Mouse (Mus musculus) small intestine, adult 2 months (tissue): ENCODE data around the gene Tle3.

Experiments used
- CTCF ChIP-seq: fragments of 200-500 bp; IDR thresholded peaks from 2 replicates; pipeline ENCODE4 v1.5.1; 2012; ENCODE audit warnings: low read depth, mild to moderate bottlenecking, control low read depth, inconsistent platforms, low read length, moderate library complexity, mixed read lengths; ENCODE audit not compliant: insufficient replicate concordance, insufficient read length; ENCODE audit errors: extremely low read depth
- POLR2A ChIP-seq: fragments of 200-500 bp; IDR thresholded peaks from 2 replicates; pipeline ENCODE4 v1.6.1; 2012; ENCODE audit warnings: low read depth, mild to moderate bottlenecking, control low read depth, inconsistent platforms, low read length, moderate library complexity

GRCm38 (mm10) chr9:61397130-61397529, 25.0 kb downstream of the Tle3 start:
- TF ChIP-seq CTCF = no peak
- TF ChIP-seq POLR2A = no peak
